Mouse (Mus musculus): ENCODE measurements around the gene Amh.
"Not testable (repeated sequence)": the region's sequence is repeated elsewhere in the genome, so short reads cannot be mapped to it uniquely, and the experiment has no call there.

Amh gene

DNA sequence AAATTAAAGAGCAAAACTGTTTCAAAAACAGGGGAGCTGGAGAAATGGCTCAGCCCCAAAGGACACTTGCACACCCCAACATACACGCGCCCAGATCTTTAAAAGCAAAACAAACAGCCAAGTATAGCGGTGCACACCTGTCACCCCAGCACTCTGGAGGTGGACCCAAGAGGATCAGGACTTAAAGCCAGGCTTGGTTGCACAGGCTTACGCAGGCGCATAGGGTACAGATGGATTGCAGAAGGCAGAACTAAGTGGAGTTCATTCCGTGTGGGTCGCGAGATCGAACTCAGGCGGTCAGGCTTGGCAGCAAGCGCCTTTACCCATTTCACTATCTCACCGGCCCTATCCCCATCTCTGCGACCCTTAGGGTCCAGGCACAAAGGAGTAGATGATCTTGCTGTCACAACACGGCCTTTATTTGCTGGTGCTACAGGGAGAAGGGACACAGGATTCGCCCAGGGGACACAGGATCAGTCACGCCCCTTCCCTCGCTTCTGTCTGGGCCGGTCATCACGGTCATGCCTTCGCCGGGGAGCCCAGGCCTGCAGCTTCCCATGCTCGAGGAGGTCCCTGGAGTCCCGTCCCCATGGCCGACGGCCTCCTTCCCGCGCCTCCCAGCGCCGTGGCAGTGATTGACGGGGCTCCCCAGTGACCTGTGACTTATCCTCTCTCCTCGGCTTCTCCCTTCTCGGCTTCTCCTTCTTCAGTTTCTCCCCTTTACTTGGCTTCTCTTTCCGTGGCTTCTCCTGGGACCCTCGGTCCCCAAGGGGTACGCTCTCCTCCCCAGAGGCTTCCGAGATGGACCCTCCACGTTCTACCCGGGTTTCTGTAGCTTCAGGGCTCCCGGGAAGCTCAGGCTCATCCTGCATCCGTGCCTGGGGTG, 3.3 kb downstream of the Amh start:
- DNase-seq, result no peak

DNA sequence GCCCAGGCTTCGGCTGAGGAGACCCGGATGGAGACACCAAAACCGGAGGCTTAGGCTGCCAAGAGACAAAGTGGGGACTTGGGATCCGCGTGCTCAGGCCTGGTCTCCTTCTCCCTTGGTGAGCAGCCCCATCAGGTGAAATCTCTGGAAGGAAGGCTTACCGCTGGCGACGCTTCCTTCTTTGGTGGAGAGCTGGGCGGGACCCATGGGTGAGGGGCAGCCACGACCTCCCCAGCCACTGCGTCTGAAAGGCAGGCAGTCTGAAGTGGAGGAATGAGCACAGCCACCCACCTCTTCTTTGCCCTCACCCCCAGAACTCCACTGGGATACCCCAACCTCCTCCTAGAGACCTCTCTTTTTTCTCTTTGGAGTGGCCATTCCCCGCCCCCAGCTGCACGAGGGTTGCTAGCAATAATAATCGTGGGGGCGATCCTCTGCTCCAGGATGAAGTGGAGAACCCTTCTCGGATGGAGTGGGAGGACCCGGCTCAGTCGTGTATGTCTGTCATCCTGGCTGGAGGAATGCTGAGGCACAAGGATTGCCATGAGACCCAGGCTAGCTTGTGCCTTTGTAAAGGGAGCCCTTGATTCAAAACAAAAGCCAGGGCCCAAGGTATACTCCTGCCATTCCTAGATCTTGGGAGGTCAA, 4.1 kb downstream of the Amh start:
- DNase-seq, result no peak

DNA sequence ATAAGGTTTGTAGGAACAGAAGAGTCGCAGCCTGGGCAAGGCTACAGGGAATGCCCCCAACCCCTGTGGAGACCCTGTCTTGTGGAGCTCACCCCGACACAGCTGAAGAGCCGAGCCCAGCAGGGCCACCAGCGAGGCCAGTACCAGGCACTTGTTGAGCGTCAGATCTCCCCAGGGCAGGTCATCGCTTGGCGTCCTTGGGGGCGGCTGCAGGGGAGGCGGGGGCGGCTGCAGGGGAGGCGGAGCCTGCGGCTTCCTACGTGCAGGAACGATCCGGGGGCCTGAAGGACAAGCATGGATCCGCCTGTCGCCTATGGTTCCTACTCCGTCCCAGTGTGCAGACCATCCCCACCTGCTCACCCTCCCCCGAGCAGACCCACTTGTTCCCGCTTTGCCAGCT, 5.0 kb downstream of the Amh start:
- DNase-seq, result no peak

DNA sequence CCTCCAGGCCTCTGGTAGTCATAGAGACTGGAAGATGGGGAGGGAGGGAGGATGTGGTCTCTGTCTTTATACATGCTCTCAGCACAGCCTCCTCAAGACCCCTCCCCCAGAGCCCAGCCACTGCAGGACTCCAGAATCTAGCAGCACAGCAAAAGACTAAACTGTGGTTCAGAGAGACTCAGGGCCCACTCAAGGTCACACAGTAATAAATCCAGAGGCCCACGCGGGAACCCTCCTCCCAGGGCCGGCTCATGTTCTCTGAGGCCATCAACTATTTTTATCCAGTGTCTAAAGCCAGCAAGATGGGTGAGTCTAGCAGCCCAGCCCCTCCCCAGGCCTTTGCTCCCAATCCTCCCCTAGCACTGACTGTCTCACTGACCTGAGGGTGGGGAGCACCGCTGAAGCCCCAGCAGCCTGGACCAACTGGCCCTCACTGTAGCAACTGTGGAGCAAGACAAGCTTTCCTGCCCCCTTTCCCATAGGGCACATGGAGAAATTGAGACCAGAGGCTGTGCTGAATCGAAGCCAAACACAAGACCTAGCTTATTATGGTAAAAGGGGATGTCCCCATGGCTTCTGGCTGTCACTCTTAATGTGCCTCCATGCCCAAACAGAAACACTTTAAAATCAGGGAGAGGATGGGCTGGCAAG, 7.5 kb downstream of the Amh start:
- no peak for DNase-seq

DNA sequence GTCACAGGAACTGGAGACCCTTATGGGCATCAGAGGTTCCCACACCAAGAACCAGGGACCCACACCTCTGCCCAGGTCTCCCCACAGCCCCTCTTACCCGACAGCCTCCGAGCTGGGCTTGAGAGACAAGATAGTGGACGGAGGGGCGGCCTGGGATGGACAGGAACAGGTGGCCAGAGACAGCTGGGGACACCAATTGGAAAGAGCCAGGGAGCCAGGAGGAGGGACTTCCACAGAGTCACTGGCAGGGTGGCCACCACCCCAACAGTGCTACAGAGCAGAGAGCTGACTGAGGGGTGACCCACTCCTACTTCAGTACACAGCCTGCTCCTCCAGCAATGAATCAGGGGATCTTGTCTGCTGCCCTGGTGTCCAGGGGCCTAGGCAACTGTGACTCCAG, 8.3 kb downstream of the Amh start, which contains the start of gene Jsrp1:
Gene Jsrp1 (minus strand): TSS at position 133 of the 400 bp plus-strand sequence.
- no peak for DNase-seq

DNA sequence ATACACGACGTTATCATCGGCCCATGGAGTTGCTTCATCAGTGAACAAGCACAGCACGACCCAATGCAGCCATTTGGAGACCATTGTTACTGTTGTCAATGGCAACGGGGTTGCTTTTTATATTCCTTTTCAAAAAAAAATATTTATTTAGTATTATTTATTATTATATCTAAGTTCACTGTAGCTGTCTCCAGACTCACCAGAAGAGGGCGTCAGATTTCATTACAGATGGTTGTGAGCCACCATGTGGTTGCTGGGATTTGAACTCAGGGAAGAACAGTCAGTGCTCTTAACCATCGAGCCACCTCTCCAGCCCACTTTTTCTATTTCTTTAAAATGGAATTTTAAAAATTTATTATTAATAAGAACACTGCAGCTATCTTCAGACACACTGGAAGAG, 9.8 kb downstream of the Amh start:
- DNase-seq, result no peak

DNA sequence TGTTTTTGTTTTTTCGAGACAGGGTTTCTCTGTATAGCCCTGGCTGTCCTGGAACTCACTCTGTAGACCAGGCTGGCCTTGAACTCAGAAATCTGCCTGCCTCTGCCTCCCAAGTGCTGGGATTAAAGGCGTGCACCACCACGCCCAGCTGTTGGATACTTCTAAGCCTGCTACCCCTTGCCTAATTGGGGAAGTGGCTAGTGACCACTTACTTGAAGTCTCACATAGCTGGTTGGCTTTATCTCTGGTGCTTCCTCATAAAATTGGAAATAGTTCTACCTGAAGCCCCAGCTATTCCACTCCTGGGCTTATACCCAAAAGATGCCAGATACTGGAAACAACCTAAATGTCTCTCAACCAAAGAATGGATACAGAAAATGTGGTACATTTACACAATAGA, 11.3 kb downstream of the Amh start:
- DNase-seq, result not testable (repeated sequence)

DNA sequence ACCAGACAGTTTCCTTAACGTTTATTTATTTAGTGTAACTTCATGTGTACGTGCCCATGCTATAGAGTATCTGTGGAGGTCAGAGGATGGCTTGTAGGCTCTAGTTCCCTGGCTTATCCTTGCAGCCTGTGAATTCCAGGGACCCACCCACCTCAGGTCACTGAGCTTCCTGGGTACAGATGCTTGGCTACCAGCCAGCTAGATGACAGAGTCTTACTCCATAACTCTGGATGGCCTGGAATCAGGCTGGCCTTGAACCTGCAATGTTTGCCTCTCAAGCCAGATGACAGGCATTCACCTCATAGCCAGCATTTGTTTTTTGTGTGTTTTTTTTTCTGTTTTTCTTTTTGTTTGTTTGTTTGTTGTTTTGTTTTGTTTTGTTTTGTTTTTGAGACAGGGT, 12.1 kb downstream of the Amh start:
- no peak for DNase-seq

DNA sequence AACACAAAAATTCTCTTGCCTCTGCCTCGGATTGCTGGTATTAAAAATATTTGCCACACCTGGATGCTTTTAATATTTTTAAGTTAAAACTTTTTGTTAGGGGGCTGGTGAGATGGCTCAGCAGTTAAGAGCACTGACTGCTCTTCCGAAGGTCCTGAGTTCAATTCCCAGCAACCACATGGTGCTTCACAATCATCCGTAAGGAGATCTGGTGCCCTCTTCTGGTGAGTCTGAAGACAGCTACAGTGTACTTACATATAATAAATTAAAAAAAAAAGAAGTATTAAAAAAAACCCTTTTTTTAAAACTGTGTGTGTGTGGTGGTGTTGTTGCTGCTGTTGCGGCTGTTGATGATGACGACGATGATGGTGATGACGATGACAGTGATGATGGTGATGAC, 12.9 kb downstream of the Amh start:
- not testable (repeated sequence) for DNase-seq

DNA sequence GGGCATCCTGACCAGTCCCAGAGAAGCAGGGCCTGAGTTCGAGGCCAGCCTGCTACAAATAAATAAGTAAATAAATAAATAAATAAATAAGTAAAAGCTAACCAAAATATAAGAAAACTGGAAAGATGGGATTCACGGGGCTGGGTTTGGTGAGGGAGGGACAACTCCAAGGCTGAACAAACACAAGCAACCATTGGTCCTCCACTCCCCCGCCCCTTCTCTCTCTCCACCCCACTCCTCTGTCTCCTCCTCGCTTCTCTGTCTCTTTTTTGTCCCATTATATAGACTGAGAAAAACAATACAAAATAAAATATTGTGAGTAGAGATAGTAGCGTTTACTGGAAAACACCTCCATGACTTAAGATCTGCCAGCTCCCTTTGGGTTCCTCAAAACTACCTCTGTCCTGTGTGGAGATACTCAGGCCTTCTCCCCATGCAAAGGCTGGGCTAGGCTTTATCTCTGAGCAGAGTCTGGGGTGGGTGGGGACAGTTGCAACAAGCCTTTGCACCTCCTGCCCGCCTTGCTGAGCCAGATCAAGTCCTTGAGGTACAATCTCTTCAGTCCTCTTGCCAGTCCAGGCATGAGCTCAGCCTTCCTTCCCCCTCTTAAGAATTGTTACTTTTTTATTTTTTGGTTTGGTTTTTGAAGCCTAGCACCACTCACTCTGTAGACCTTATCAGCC, 13.7 kb downstream of the Amh start:
- no peak for DNase-seq

DNA sequence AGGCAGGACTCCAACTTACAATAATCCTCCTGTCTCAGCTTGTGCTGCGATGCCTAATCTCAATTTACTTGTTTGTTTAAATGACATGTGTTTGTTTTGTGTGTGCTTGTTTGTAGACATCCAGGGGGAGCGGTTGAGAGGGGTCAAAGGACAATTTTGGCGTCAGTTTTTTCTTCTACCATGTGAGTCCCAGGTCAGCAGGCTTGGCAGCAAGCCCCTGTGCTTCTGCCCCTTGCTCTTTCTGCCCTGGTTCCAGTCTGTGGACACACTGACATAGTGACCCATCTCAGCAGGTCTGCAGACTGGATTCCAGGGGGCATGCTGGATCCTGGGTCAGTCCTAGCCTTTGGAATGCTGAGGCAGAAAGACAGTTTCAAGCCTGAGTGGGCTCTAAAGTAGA, 14.4 kb downstream of the Amh start:
- DNase-seq, result no peak

DNA sequence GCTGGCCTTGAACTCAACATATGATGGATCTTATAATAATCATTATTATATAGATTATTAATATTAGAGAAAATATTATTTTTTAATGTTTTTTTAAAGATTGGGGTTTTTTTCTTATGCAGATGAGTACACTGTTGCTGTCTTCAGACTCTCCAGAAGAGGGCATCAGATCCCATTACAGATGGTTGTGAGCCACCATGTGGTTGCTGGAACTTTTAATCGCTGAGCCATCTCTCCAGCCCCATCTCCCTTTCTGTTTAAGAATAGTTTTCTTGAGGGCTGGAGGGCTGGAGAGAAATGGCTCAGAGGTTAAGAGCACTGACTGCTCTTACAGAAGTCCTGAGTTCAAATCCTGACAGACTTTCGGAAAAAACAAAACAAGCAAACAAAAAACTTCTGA, 16.9 kb downstream of the Amh start:
- DNase-seq, result peak in 1 of 2 experiments; percentile 56

DNA sequence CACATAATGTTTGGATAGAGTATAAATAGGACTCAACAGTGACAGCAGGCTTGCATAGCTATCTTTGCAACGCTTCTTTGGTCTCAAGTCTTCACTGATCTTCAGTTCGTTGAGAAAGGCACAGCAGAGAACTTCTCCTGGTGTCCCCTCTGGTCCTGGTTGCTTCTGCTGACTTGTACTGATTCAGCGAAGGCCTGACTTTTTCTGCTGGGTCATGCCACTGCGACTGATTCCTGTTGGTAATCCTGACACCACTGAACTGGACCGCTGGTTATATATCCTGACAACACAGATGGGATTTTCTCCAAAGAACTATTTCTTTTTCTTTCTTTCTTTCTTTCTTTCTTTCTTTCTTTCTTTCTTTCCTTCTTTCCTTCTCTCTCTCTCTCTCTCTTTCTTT, 17.5 kb downstream of the Amh start:
- DNase-seq, result no peak

DNA sequence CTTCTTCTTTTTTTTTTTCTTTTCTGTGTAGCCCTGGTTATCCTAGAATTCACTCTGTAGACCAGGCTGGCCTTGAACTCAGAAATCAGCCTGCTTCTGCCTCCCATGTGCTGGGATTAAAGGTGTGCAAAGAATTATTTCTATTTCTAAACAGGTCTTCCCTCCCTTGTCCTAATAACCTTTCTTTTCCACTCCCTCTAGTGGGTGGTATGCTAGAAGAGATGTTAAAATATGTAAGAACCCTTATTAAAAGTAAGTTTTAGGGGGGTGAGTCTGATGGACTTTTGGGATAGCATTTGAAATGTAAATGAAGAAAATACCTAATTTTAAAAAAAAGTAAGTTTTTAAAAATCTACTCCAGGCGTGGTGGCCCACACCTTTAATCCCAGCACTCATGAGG, 18.3 kb downstream of the Amh start:
- DNase-seq, result no peak

DNA sequence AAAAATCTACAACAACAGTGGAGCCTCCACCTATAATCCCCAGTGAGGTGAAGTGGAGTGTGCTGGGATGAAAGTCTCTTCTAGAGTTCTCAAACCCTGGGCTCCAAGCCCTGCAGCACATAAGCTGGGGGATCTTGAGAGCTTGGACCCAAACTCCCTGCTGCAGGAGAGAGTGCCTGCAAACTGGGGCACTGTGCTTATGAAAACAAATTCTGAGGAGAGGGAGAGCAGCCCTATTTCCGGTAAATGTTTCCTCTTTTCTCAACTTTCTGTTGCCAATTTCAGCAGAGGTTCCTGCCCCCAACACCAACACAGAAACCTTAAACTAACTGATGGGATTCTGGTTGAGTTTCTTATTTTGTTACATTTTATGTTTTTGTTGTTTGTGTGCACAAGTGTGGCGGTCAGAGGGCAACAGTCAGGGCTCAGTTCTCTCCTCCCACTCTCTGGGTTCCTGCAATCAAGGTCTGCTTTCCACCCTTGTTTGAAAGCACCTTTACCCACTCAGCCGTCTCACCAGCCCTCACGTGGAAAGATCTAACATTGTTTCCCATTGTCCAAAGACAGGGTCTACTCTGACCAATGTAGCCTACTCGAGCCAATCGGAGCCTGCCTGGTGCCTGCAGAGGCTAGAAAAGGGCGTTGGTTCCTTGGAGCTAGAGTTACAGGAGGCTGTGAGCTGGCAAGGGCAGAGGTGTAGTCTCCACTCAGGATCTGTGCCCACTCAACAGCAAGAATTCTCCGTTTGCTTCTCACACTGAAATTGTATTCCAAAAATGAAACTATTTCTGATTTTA, 19.0 kb downstream of the Amh start:
- no peak for DNase-seq

DNA sequence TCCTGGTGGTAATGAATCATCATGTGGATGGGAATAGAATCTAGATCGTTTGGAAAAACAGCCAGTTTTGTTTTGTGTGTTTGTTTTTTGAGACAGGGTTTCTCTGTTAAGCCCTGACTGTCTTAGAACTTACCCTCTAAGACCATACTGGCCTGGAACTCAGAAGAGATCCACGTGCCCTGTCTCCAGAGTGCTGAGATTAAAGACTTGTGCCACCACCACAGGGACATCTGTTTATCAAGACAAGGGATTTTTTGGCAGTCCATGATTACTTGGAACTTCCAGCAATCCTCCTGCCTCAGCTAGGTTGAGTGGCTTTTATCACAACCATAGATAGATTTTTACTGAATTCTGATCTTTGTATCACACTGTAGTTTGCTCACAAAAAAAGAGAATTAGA, 19.8 kb downstream of the Amh start:
- no peak for DNase-seq

DNA sequence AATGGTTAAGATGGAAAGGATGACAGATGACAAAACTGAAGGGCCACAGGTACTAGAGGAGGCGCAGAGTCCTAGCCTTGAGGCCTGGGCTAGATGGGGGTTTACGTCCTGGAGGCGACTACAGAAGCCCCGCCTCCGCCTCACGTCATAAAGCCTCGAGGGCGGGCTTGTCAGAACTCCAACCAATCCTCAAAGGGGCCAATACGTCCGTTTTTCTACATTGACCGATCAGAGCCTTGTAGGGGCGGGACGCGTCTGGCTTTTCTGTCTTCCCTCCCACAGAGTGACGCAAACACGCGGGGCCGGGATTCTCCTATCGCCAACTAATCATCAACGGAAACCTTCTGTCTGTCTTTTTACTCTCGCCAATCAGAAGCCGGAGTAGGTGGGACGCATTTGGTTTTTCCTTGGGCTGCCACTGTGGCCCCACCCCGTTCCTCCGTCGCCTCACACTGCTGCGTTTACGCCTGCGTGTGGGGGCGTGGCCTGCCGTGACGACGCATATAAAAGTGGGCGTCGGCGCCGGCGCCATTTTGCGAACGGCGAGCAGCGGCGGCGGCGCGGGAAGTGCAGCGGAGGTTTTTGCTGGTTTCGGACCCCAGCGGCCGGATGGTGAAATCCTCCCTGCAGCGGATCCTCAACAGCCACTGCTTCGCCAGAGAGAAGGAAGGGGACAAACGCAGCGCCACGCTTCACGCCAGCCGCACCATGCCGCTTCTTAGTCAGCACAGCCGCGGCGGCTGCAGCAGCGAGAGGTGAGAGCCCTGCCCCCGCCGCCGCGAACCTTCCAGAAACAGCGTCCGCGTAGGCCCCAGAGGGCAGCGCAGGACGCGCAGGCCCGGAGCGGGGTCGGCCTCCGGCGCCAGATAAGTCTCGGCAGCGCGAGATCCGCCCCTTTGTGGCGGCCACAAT, 21.4 kb downstream of the Amh start, which contains the start of gene Oaz1:
Gene Oaz1 (plus strand): TSS at position 506 of the 912 bp plus-strand sequence.
- DNase-seq, result peak; percentile 96 to 98

DNA sequence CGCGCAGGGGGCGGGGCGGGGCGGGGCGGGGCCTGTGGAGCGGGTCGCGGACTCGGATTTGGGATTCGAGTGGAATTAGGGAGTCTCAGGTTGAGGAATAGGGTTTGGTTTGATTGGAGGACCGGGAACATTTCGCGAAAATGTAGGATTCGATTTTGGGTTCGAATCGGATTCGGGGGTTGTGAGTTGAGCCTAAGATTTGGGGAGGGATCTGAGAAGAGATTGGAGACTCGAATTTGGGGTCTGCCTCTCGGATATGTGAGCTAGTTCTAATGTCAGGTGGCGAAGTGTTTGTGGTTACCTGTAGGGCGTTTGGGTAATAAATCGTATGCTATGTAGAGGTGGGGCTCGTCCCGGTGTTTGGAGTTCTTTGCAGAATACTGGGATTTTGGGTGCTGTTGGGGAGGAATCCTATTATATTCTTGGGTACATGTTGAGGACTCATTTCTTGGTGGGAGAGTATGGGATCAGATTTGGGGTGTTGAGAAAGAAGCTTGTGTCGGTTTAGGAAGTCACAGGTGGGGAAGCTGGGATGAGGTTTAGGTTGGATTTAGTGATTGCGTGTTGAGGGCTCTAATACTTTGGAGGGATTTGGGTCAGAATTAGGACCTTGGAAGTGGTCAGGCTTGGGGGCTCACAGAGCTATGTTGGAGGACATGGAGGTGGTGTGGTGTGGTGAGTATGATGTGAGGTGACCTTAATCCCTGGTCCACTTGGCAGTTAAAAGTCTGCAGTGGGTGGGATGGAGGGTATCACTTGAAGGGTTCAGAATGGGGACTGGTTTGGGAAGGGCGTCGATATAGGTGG, 22.2 kb downstream of the Amh start:
- no peak for DNase-seq

DNA sequence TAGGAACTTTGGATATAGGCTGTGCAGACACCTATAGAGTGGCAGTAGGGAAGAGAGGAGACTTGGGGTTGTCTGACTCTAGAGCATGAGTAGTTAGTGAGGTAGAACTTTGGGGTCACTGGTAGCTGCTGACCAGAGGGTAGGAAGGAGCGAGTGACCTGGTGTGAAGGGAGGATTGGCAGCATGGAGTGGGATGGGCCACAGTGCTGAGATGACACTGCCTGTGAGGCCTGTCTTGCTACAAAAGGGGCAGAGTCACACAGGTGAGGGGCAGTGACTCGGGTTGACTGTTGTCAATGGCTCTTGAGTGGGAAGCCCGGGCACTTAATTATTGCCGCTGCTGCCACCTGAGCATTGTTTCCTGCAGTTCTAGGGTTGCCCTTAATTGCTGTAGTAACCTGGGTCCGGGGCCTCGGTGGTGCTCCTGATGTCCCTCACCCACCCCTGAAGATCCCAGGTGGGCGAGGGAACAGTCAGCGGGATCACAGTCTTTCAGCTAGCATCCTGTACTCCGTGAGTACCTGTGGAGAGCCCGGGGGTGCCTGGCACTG, 22.9 kb downstream of the Amh start:
- no peak for DNase-seq

DNA sequence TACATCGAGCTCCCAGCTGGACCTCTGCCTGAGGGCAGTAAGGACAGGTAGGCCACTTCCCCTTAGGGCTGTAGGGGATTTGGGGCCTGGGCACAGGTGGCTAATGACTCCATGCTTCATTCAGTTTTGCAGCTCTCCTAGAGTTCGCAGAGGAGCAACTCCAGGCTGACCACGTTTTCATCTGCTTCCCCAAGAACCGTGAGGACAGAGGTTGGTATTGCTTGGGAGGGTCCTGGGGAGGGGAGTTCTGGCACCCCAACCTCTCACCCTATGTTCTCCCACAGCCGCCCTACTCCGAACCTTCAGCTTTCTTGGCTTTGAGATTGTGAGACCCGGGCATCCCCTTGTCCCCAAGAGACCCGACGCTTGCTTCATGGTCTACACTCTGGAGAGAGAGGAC, 23.5 kb downstream of the Amh start:
- DNase-seq, result not testable (repeated sequence)
